Mouse (Mus musculus) spleen, adult 2 months (tissue): Measurements from ENCODE around the gene Adgrg6.

Experiments used
- CTCF ChIP-seq: fragments of 200-500 bp; IDR thresholded peaks from 2 replicates; pipeline ENCODE4 v1.5.1; 2011; ENCODE audit warnings: mild to moderate bottlenecking, inconsistent platforms; ENCODE audit not compliant: insufficient read depth, insufficient read length, insufficient replicate concordance; ENCODE audit errors: extremely low read depth
- POLR2A ChIP-seq: fragments of 200-500 bp; IDR thresholded peaks from 2 replicates; pipeline ENCODE4 v1.6.1; 2011; ENCODE audit warnings: low read depth, low read length, inconsistent platforms

DNA sequence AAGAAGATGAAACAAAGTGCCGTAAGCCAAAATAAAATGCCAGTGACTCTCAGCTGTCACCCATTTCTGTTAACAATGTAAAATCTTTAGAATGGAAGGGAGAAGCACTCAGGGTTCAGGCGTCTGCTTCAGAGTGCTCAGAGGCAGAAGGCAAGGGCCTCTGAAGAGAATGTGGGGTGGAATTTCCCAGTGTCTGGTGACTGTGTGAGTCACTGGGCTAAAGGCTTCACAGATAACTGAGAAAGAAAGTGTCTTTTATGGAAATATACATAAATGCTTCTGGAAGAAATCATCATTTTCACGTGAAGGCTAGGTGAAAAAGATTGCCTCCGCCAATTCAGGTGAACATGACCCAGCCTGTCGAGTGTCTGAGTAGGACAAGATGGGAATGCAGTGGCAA, 159.9 kb downstream of the Adgrg6 start:
- TF ChIP-seq CTCF (no peak), POLR2A (no peak)
